Mouse (Mus musculus) lung, adult 2 months (tissue): ENCODE results near the gene Tmem120b. TPM values are rescaled to one million over a fixed set of nuclear protein-coding genes. Genes with fewer than 3 reads are reported as not detected.

Experiments
- DNase-seq: peaks from one replicate; pipeline ENCODE4 v3.0.0; 2022
- H3K4me1 ChIP-seq: fragments of 200-500 bp; 2 replicates; pipeline ENCODE4 v1.6.1; 2011; ENCODE audit warnings: low read length; ENCODE audit not compliant: control insufficient read depth, insufficient read depth
- H3K4me3 ChIP-seq: fragments of 200-500 bp; replicated peaks from 2 replicates; pipeline ENCODE3; 2011; ENCODE audit warnings: low read depth, mild to moderate bottlenecking, control low read depth, low read length; ENCODE audit errors: extremely low read depth
- CTCF ChIP-seq: fragments of 200-500 bp; IDR thresholded peaks from 2 replicates; pipeline ENCODE4 v1.5.1; 2011; ENCODE audit warnings: mild to moderate bottlenecking, low read length, control low read depth; ENCODE audit not compliant: insufficient read depth
- POLR2A ChIP-seq: fragments of 200-500 bp; IDR thresholded peaks from 2 replicates; pipeline ENCODE4 v1.6.1; 2011; ENCODE audit warnings: low read depth, mild to moderate bottlenecking, control low read depth, low read length, borderline replicate concordance; ENCODE audit errors: extremely low read depth
- WGBS: fragments of 180-500 bp; shearing (Covaris S2); methylation state at CpG from one replicate; pipeline ENCODE4 v1.1.7; 2018; 5-methylcytosine and 5-hydroxymethylcytosine counted together
- polyA plus RNA-seq: library from polyadenylated mRNA; depleted of rRNA; stranded (reverse); fragments of >200 nt; gene quantifications from 2 replicates; pipeline ENCODE4 v1.2.3, GENCODE M21; 2012; rRNA removed

Tmem120b gene
- polyA plus RNA-seq, result 10.4 and 12.1 TPM in 2 replicates

- no peak for DNase-seq
- H3K4me3 ChIP-seq, result no peak within 1 kb of the TSS
- 85% methylated on average over 12 of the region's 12 CpGs for WGBS
- H3K4me1 ChIP-seq, result peaks cover 3% of the 10 kb centered on the region; the same call in 1 of the 2 replicates
- no peak for TF ChIP-seq POLR2A
- no peak for TF ChIP-seq CTCF
These were observed at the start of gene Tmem120b for GRCm38 (mm10) chr5:123068115-123068514. TSS of gene Tmem120b (plus strand) at chr5:123068415.

- DNase-seq, result no peak
- no peak overlapping the region for H3K4me3 ChIP-seq
These were observed 48.7 kb upstream of the Tmem120b start for GRCm38 (mm10) chr5:123019336-123020016.

GRCm38 (mm10) chr5:123020426-123020825, 47.8 kb upstream of the Tmem120b start:
- no peak overlapping the region for H3K4me3 ChIP-seq
- H3K4me1 ChIP-seq, result peaks cover 23% of the 10 kb centered on the region
- 81% methylated on average over 5 of the region's 5 CpGs for WGBS
- DNase-seq, result no peak
- TF ChIP-seq CTCF (no peak), POLR2A (no peak)

More at GRCm38 (mm10) chr5:123019336-123020016, 48.7 kb upstream of the Tmem120b start:
- WGBS, result 20% methylated on average over 10 of the region's 10 CpGs
- H3K4me1 ChIP-seq, result peaks cover 24% of the 10 kb centered on the region
- TF ChIP-seq CTCF, result no peak
- TF ChIP-seq POLR2A, result no peak

GRCm38 (mm10) chr5:123021438-123021837, 46.8 kb upstream of the Tmem120b start:
- Histone ChIP-seq H3K4me3 (no peak overlapping the region), H3K4me1 (peaks cover 25% of the 10 kb centered on the region)
- 65% methylated on average over 7 of the region's 7 CpGs for WGBS
- no peak for DNase-seq
- TF ChIP-seq CTCF (no peak), POLR2A (no peak)

- Histone ChIP-seq H3K4me3 (no peak overlapping the region), H3K4me1 (peaks cover 22% of the 10 kb centered on the region)
- TF ChIP-seq CTCF, result no peak
- 20% methylated on average over 6 of the region's 6 CpGs for WGBS
- DNase-seq, result peak; percentile 27
These were observed 45.2 kb upstream of the Tmem120b start for GRCm38 (mm10) chr5:123023049-123023448.

- WGBS, result 70% methylated on average over 6 of the region's 6 CpGs
- H3K4me3 ChIP-seq, result no peak overlapping the region
- peaks cover 16% of the 10 kb centered on the region for H3K4me1 ChIP-seq
- TF ChIP-seq POLR2A, result no peak
- TF ChIP-seq CTCF, result no peak
- no peak for DNase-seq
These were observed 43.9 kb upstream of the Tmem120b start for GRCm38 (mm10) chr5:123024312-123024711.

- peak; percentile 17; the same call in 1 of the 2 replicates for TF ChIP-seq POLR2A
- TF ChIP-seq CTCF, result no peak
- no peak overlapping the region for H3K4me3 ChIP-seq
- no peak for DNase-seq
- peaks cover 13% of the 10 kb centered on the region for H3K4me1 ChIP-seq
- WGBS, result 60% methylated on average over 9 of the region's 9 CpGs
These were observed 43.1 kb upstream of the Tmem120b start for GRCm38 (mm10) chr5:123024965-123025573.

GRCm38 (mm10) chr5:123026414-123026813, 41.8 kb upstream of the Tmem120b start:
- DNase-seq, result no peak
- 44% methylated on average over 6 of the region's 6 CpGs for WGBS
- TF ChIP-seq CTCF, result no peak
- TF ChIP-seq POLR2A, result no peak
- Histone ChIP-seq H3K4me3 (no peak overlapping the region), H3K4me1 (peaks cover 13% of the 10 kb centered on the region)

GRCm38 (mm10) chr5:123027436-123027835, 40.8 kb upstream of the Tmem120b start:
- 26% methylated on average over 6 of the region's 6 CpGs for WGBS
- peak; percentile 27 for DNase-seq

GRCm38 (mm10) chr5:123029729-123030128, 38.5 kb upstream of the Tmem120b start:
- no peak for TF ChIP-seq POLR2A
- TF ChIP-seq CTCF, result no peak
- H3K4me3 ChIP-seq, result no peak overlapping the region
- DNase-seq, result no peak
- peaks cover 10% of the 10 kb centered on the region for H3K4me1 ChIP-seq
- 84% methylated on average over 7 of the region's 7 CpGs for WGBS

More at GRCm38 (mm10) chr5:123027436-123027835, 40.8 kb upstream of the Tmem120b start:
- TF ChIP-seq POLR2A (no peak), CTCF (no peak)
- H3K4me1 ChIP-seq, result peaks cover 13% of the 10 kb centered on the region
- H3K4me3 ChIP-seq, result no peak overlapping the region
